Mouse (Mus musculus) forebrain, embryonic 16.5 days (tissue): Measurements from ENCODE around the gene Thrap3. TPM values are rescaled to one million over a fixed set of nuclear protein-coding genes. Genes with fewer than 3 reads are reported as not detected.

Experiments
- ATAC-seq: fragments of 200-750 bp; cut with Nextera tagmentation; 2 replicates; pipeline ENCODE4 v1.8.0; 2017; ENCODE audit warnings: mild to moderate bottlenecking, moderate library complexity
- H3K27ac ChIP-seq: fragments of 300-500 bp; sonication (generic); 2 replicates; pipeline ENCODE4 v1.5.1; 2014; ENCODE audit warnings: low read length, control low read depth
- H3K27me3 ChIP-seq: fragments of 300-500 bp; sonication (generic); replicated peaks from 2 replicates; pipeline ENCODE4 v1.6.1; 2014; ENCODE audit warnings: low read length; ENCODE audit not compliant: control insufficient read depth, insufficient read depth
- H3K36me3 ChIP-seq: fragments of 300-500 bp; sonication (generic); 2 replicates; pipeline ENCODE4 v1.6.1; 2014; ENCODE audit not compliant: control insufficient read depth, insufficient read depth
- H3K4me1 ChIP-seq: fragments of 300-500 bp; sonication (generic); replicated peaks from 2 replicates; pipeline ENCODE4 v1.6.1; 2014; ENCODE audit warnings: low read length; ENCODE audit not compliant: control insufficient read depth, insufficient read depth
- H3K4me2 ChIP-seq: fragments of 300-500 bp; sonication (generic); 2 replicates; pipeline ENCODE4 v1.6.1; 2014; ENCODE audit warnings: mild to moderate bottlenecking, low read length, control low read depth
- H3K4me3 ChIP-seq: fragments of 300-500 bp; sonication (generic); replicated peaks from 2 replicates; pipeline ENCODE4 v1.5.1; 2014; ENCODE audit warnings: mild to moderate bottlenecking, low read length, control low read depth
- H3K9ac ChIP-seq: fragments of 300-500 bp; sonication (generic); replicated peaks from 2 replicates; pipeline ENCODE4 v1.6.1; 2014; ENCODE audit warnings: low read depth, low read length, control low read depth
- H3K9me3 ChIP-seq: fragments of 300-500 bp; sonication (generic); 2 replicates; pipeline ENCODE4 v1.6.1; 2016; ENCODE audit warnings: low read length; ENCODE audit not compliant: control insufficient read depth
- WGBS: fragments of 180-500 bp; shearing (Covaris S2); extraction: QIAGEN DNeasy Blood & Tissue Kit; methylation state at CpG from one replicate; pipeline ENCODE4 v1.1.7; 2014; 5-methylcytosine and 5-hydroxymethylcytosine counted together
- polyA plus RNA-seq: library from polyadenylated mRNA; unstranded; fragments of >200 nt; fragmentation: Nextera tagmentation; extraction: Ambion mirVana; gene quantifications from 2 replicates; pipeline ENCODE4 v1.2.1, GENCODE M21; 2015

Gene Thrap3
- polyA plus RNA-seq, 1 experiment from 2014 or later = 172 TPM

GRCm38 (mm10) chr4:126237721-126238242, 35.2 kb upstream of the Thrap3 start:
- H3K27ac ChIP-seq = no peak overlapping the region
- H3K36me3 ChIP-seq = peaks cover 49% of the 10 kb centered on the region
- H3K4me3 ChIP-seq = no peak overlapping the region
- H3K9ac ChIP-seq = no peak overlapping the region
- H3K4me2 ChIP-seq = no peak overlapping the region
- no peaks in the 10 kb centered on the region for H3K9me3 ChIP-seq
- 48% methylated on average over 5 of the region's 5 CpGs for WGBS
- peaks cover 6% of the 10 kb centered on the region for H3K4me1 ChIP-seq
- H3K27me3 ChIP-seq = no peaks in the 10 kb centered on the region
- 0 out of 2 replicates have a peak, but pooled peaks have one; percentile 24 for ATAC-seq

GRCm38 (mm10) chr4:126236467-126237280, 34.1 kb upstream of the Thrap3 start:
- ATAC-seq = 0 out of 2 replicates have a peak, but pooled peaks have one; percentile 27

GRCm38 (mm10) chr4:126235191-126235590, 32.6 kb upstream of the Thrap3 start:
- no peak for ATAC-seq
- no peak overlapping the region for H3K4me3 ChIP-seq
- H3K9me3 ChIP-seq = no peaks in the 10 kb centered on the region
- peaks cover 6% of the 10 kb centered on the region for H3K4me1 ChIP-seq
- no peak overlapping the region for H3K4me2 ChIP-seq
- no peak overlapping the region for H3K9ac ChIP-seq
- H3K27me3 ChIP-seq = no peaks in the 10 kb centered on the region
- peaks cover 56% of the 10 kb centered on the region for H3K36me3 ChIP-seq
- H3K27ac ChIP-seq = no peak overlapping the region
- 96% methylated on average over 10 of the region's 10 CpGs for WGBS

More at GRCm38 (mm10) chr4:126236467-126237280, 34.1 kb upstream of the Thrap3 start:
- H3K4me1 ChIP-seq = peaks cover 6% of the 10 kb centered on the region
- peaks cover 54% of the 10 kb centered on the region for H3K36me3 ChIP-seq
- WGBS = 53% methylated on average over 55 of the region's 63 CpGs
- no peak overlapping the region for H3K27ac ChIP-seq
- H3K9me3 ChIP-seq = no peaks in the 10 kb centered on the region
- H3K4me3 ChIP-seq = no peak overlapping the region
- H3K4me2 ChIP-seq = no peak overlapping the region
- no peaks in the 10 kb centered on the region for H3K27me3 ChIP-seq
- no peak overlapping the region for H3K9ac ChIP-seq

GRCm38 (mm10) chr4:126234496-126235175, 32.1 kb upstream of the Thrap3 start:
- peaks cover 58% of the 10 kb centered on the region for H3K36me3 ChIP-seq
- H3K9me3 ChIP-seq = no peaks in the 10 kb centered on the region
- H3K27ac ChIP-seq = no peak overlapping the region
- H3K4me3 ChIP-seq = no peak overlapping the region
- H3K9ac ChIP-seq = no peak overlapping the region
- H3K4me2 ChIP-seq = no peak overlapping the region
- no peaks in the 10 kb centered on the region for H3K27me3 ChIP-seq
- no peak for ATAC-seq
- H3K4me1 ChIP-seq = peaks cover 6% of the 10 kb centered on the region
- WGBS = 86% methylated on average over 18 of the region's 18 CpGs

- ATAC-seq = no peak
- 89% methylated on average over 29 of the region's 29 CpGs for WGBS
- H3K36me3 ChIP-seq = peaks cover 53% of the 10 kb centered on the region
- no peak overlapping the region for H3K4me2 ChIP-seq
- H3K9me3 ChIP-seq = no peaks in the 10 kb centered on the region
- no peaks in the 10 kb centered on the region for H3K27me3 ChIP-seq
- H3K9ac ChIP-seq = no peak overlapping the region
- H3K4me1 ChIP-seq = peaks cover 6% of the 10 kb centered on the region
- no peak overlapping the region for H3K27ac ChIP-seq
- no peak overlapping the region for H3K4me3 ChIP-seq
Observed at GRCm38 (mm10) chr4:126233676-126234308, 31.2 kb upstream of the Thrap3 start.

GRCm38 (mm10) chr4:126229900-126230299, 27.3 kb upstream of the Thrap3 start:
- H3K27me3 ChIP-seq = no peaks in the 10 kb centered on the region
- no peak overlapping the region for H3K4me3 ChIP-seq
- ATAC-seq = no peak
- no peaks in the 10 kb centered on the region for H3K9me3 ChIP-seq
- peaks cover 6% of the 10 kb centered on the region for H3K4me1 ChIP-seq
- H3K27ac ChIP-seq = no peak overlapping the region
- H3K9ac ChIP-seq = no peak overlapping the region
- 76% methylated on average over 7 of the region's 7 CpGs for WGBS
- H3K4me2 ChIP-seq = no peak overlapping the region
- H3K36me3 ChIP-seq = peaks cover 40% of the 10 kb centered on the region

- WGBS = 15% methylated on average over 5 of the region's 5 CpGs
Observed at GRCm38 (mm10) chr4:126228144-126228543, 25.6 kb upstream of the Thrap3 start.

GRCm38 (mm10) chr4:126227077-126227761, 24.7 kb upstream of the Thrap3 start:
- Histone ChIP-seq H3K27ac (no peak overlapping the region), H3K9ac (peak overlapping the region; percentile 45), H3K9me3 (no peaks in the 10 kb centered on the region), H3K36me3 (peaks cover 14% of the 10 kb centered on the region), H3K4me1 (peaks cover 6% of the 10 kb centered on the region), H3K27me3 (no peaks in the 10 kb centered on the region), H3K4me3 (peak overlapping the region; percentile 29), H3K4me2 (peak overlapping the region; percentile 50)
- 5% methylated on average over 18 of the region's 18 CpGs for WGBS
- peak; percentile 85 for ATAC-seq

More at GRCm38 (mm10) chr4:126228144-126228543, 25.6 kb upstream of the Thrap3 start:
- no peak overlapping the region for H3K4me3 ChIP-seq
- peaks cover 23% of the 10 kb centered on the region for H3K36me3 ChIP-seq
- no peak for ATAC-seq
- no peak overlapping the region for H3K4me2 ChIP-seq
- no peaks in the 10 kb centered on the region for H3K27me3 ChIP-seq
- H3K9me3 ChIP-seq = no peaks in the 10 kb centered on the region
- no peak overlapping the region for H3K27ac ChIP-seq
- no peak overlapping the region for H3K9ac ChIP-seq
- peaks cover 6% of the 10 kb centered on the region for H3K4me1 ChIP-seq
